Mouse (Mus musculus) R1 (cell line): ENCODE measurements at regions not wholly inside any gene's neighbourhood (a gene's known extent, or its start where the extent isn't known, plus 50 kb on each side); places are given as distances from the start of the nearest gene placed in this dataset.

Experiments
- DNase-seq: peaks from one replicate; pipeline ENCODE4 v3.0.0-alpha.2; 2018; ENCODE audit warnings: low read depth, low spot score

DNA sequence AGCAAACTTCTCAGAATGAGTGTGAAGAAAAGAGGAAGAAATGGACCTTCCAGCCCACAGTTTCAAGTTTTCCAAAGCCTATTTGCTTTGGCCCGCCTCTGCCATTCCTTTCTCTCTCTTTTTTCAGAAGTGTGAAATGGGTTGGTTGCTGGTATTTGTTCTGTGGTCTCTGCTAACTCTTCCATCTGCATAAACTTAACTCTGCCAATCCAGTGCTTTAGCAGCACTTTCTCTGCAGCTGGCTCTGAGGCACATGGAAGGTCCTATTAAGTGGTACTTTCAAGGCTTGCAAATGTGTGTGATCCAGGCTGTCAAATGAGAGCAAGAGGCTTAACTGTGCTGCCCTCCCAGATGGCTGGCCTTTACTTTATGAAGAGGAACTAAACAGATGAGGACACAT lies 383.6 kb downstream of the Gm826 start:
- no peak for DNase-seq

GRCm38 (mm10) chr2:159949046-159949445 lies 384.9 kb downstream of the Gm826 start:
- no peak for DNase-seq

DNA sequence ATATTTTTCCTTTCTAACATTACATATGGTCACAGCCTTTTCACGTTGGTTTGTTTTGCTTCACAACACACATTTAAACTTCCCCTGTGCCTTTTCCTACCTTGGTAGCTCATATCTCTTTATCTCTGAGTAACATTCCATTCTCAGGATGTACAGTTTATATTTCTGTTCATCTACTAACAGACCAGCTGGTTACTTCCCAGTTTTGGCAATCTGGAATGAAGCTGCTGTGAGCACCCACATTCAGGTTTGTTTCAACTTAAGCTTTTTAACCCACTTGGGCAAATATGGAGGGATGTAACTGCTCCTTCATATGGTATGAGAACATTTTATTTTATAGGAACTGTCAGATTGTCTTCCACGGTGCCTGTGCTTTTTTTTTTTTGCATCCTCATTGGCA lies 403.2 kb downstream of the Gm826 start:
- no peak for DNase-seq

DNA sequence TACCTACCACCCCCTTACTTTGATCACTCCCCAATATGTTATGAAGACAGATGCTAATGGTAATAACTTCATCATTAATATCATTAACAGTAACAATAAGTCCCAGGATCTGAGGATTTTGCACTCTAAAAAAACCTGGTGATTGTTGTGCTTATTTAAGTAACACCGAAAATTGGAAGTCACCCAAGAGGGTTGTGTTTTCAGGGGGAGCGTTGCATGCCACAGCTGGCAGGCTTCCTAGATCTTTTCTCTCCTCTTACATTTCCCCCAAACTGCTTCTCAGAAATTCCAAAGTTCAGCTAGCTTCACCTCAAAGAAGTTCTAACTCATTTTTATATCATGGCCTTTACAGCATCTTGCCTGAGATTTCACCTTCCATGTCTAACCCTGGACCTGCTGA lies 444.3 kb downstream of the Gm826 start:
- DNase-seq = no peak

GRCm38 (mm10) chr2:159884773-159885459 lies 449.0 kb downstream of the Gm826 start:
- no peak for DNase-seq

GRCm38 (mm10) chr2:159866981-159867380 lies 467.0 kb downstream of the Gm826 start:
- peak; percentile 43 for DNase-seq

GRCm38 (mm10) chr2:159866391-159866790 lies 467.6 kb downstream of the Gm826 start:
- DNase-seq = no peak

GRCm38 (mm10) chr2:159863185-159863584 lies 470.8 kb downstream of the Gm826 start:
- no peak for DNase-seq

- DNase-seq = no peak
Observed at GRCm38 (mm10) chr2:159853891-159854665, 479.9 kb downstream of the Gm826 start.

DNA sequence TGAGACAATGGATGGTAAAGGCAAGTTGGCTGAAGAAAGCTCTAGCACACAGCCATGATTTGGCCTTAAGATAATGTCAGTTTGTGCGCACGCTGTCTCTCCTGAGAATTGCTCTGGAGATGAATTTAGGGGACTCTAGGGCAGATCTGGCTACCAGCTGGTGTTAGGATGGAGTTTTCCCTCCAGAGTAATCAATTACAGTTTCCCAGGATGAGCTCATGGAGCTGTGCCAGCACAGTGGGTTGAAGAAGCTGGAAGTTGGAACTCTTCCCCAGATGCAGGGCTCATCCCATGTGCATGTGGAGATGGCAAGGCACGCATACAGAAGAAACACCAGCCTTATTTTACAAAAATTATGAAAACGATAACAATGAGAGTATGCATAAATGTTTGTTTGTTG lies 481.0 kb downstream of the Gm826 start:
- DNase-seq = no peak

GRCm38 (mm10) chr2:159832488-159833113 lies 501.4 kb downstream of the Gm826 start:
- DNase-seq = no peak

DNA sequence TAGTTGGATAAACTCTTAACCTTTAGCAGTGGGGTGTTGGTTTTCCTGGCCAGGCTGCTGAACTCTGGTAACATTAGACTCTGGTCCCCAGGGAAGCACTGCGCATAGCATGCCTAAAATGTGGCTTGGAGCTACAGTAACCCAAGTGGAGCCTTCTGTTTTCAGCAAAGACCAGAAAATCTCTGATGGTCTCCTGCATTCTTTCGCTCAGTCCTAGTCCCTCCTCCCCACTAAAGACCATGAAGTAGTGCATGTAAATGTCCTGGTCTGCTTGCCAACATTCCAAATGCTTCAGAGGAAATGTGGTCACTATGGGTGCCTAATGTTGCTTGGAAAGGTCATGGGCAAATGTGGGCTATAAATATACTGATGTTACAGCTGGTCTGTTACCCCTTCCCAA lies 507.5 kb downstream of the Gm826 start:
- no peak for DNase-seq

DNA sequence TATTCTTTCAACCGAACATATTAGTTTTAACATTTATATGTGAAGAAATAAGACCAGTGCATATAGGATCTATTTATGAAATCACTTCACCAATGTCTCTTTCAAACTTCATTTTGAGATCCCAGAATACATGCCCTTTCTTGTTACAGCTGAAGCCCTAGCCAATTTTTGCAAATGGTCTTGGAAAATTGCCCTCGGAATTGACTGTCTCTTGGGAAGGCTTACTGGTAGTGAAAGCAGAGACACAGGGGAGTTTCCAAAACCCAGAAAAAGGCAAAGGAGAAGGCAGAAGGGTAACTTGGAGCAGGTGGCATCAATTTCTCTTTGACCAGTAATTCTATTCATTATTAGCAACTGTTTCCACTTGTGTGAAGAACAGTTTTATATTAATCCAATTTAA lies 515.4 kb downstream of the Gm826 start:
- no peak for DNase-seq

- DNase-seq = no peak
Observed at GRCm38 (mm10) chr2:159816344-159816743, 517.6 kb downstream of the Gm826 start.
